Mouse (Mus musculus): Measurements from ENCODE around the gene Gnb5. TPM values are rescaled to one million over a fixed set of nuclear protein-coding genes. Genes with fewer than 3 reads are reported as not detected.

The Gnb5 gene
- polyA plus RNA-seq, 1 experiment from 2014 or later: 46.4 TPM

- peaks cover 24% of the 10 kb centered on the region for H3K4me1 ChIP-seq (replicated peaks)
These were observed 5.9 kb downstream of the Gnb5 start for GRCm38 (mm10) chr9:75312008-75312407.

GRCm38 (mm10) chr9:75313138-75313831 is 7.2 kb downstream of the Gnb5 start:
- Histone ChIP-seq H3K9me3 (no peaks in the 10 kb centered on the region), H3K27ac (peak overlapping the region; percentile 86), H3K27me3 (no peaks in the 10 kb centered on the region), H3K4me2 (replicated peaks) (peak overlapping the region; percentile 66), H3K4me3 (replicated peaks) (peak overlapping the region; percentile 77), H3K9ac (replicated peaks) (peak overlapping the region; percentile 83), H3K36me3 (peaks cover 7% of the 10 kb centered on the region; the same call in 1 of the 2 replicates), H3K4me1 (replicated peaks) (peaks cover 24% of the 10 kb centered on the region)
- peak; percentile 46; the same call in 1 of the 2 replicates for ATAC-seq
- WGBS: 34% methylated on average over 11 of the region's 11 CpGs

More at GRCm38 (mm10) chr9:75312008-75312407, 5.9 kb downstream of the Gnb5 start:
- Histone ChIP-seq H3K36me3 (no peaks in the 10 kb centered on the region), H3K27ac (no peak overlapping the region), H3K4me2 (replicated peaks) (no peak overlapping the region), H3K27me3 (no peaks in the 10 kb centered on the region), H3K9ac (replicated peaks) (no peak overlapping the region), H3K4me3 (replicated peaks) (no peak overlapping the region), H3K9me3 (no peaks in the 10 kb centered on the region)
- 19% methylated on average over 4 of the region's 4 CpGs for WGBS
- ATAC-seq: no peak

DNA sequence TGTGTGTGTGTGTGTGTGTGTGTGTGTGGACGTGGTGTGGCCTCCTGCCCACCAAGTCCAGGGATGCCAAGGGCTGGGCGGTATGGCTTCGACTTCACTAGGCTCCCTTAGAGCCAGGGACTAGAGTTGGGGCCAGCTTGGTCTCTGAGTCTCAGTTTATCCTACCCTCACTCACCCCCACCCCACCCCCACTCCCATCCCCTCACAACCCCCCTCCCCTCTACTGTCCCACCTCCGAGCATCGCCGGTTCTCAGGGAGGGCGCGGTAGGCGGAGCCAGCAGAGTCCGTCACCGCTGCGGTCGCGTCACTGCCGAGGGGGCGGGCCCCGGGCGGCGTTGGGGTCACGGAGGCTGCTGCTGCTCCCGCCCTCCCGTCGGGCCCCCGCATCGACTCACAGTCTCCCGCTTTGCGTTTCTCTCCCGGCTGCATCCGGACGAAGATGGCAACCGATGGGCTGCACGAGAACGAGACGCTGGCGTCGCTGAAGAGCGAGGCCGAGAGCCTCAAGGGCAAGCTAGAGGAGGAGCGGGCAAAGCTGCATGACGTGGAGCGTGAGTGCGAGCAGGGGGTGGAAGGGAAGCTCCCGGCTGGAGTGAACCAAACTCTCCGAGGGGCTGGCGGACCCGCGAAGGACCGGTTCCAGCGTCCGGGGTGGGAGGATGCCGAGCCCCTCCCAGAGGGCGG is 7.9 kb downstream of the Gnb5 start:
- Histone ChIP-seq H3K9ac (replicated peaks) (peak overlapping the region; percentile 83), H3K36me3 (peaks cover 7% of the 10 kb centered on the region; the same call in 1 of the 2 replicates), H3K4me2 (replicated peaks) (peak overlapping the region; percentile 66), H3K27ac (peak overlapping the region; percentile 86), H3K4me1 (replicated peaks) (peaks cover 29% of the 10 kb centered on the region), H3K27me3 (no peaks in the 10 kb centered on the region), H3K9me3 (no peaks in the 10 kb centered on the region), H3K4me3 (replicated peaks) (peak overlapping the region; percentile 77)
- under 1% methylated on average over 49 of the region's 52 CpGs for WGBS
- peak; percentile 88 for ATAC-seq

- Histone ChIP-seq H3K4me3 (replicated peaks) (peak overlapping the region; percentile 77), H3K9me3 (no peaks in the 10 kb centered on the region), H3K27me3 (no peaks in the 10 kb centered on the region), H3K4me1 (replicated peaks) (peaks cover 32% of the 10 kb centered on the region), H3K9ac (replicated peaks) (peak overlapping the region; percentile 83), H3K36me3 (peaks cover 7% of the 10 kb centered on the region; the same call in 1 of the 2 replicates), H3K27ac (peak overlapping the region; percentile 86), H3K4me2 (replicated peaks) (peak overlapping the region; percentile 66)
- peak; percentile 31 for ATAC-seq
- WGBS: 1% methylated on average over 22 of the region's 22 CpGs
These were observed 8.5 kb downstream of the Gnb5 start for GRCm38 (mm10) chr9:75314517-75315105.

GRCm38 (mm10) chr9:75315238-75315637 is 9.2 kb downstream of the Gnb5 start:
- Histone ChIP-seq H3K4me3 (replicated peaks) (peak overlapping the region; percentile 77), H3K36me3 (peaks cover 7% of the 10 kb centered on the region; the same call in 1 of the 2 replicates), H3K9ac (replicated peaks) (peak overlapping the region; percentile 83), H3K4me2 (replicated peaks) (peak overlapping the region; percentile 66), H3K27ac (no peak overlapping the region), H3K9me3 (no peaks in the 10 kb centered on the region), H3K4me1 (replicated peaks) (peaks cover 32% of the 10 kb centered on the region), H3K27me3 (no peaks in the 10 kb centered on the region)
- WGBS: 79% methylated on average over 3 of the region's 3 CpGs
- no peak for ATAC-seq

GRCm38 (mm10) chr9:75316771-75317170 is 10.7 kb downstream of the Gnb5 start:
- 95% methylated on average over 6 of the region's 6 CpGs for WGBS
- Histone ChIP-seq H3K27me3 (no peaks in the 10 kb centered on the region), H3K36me3 (peaks cover 7% of the 10 kb centered on the region; the same call in 1 of the 2 replicates), H3K4me2 (replicated peaks) (no peak overlapping the region), H3K27ac (no peak overlapping the region), H3K9ac (replicated peaks) (no peak overlapping the region), H3K4me3 (replicated peaks) (no peak overlapping the region), H3K4me1 (replicated peaks) (peaks cover 32% of the 10 kb centered on the region), H3K9me3 (no peaks in the 10 kb centered on the region)
- no peak for ATAC-seq

GRCm38 (mm10) chr9:75318196-75318595 is 12.1 kb downstream of the Gnb5 start:
- H3K9ac ChIP-seq (replicated peaks): no peak overlapping the region
- no peak overlapping the region for H3K4me2 ChIP-seq (replicated peaks)
- no peaks in the 10 kb centered on the region for H3K27me3 ChIP-seq
- no peak for ATAC-seq
- WGBS: 95% methylated on average over 2 of the region's 2 CpGs
- peaks cover 7% of the 10 kb centered on the region; the same call in 1 of the 2 replicates for H3K36me3 ChIP-seq
- H3K4me1 ChIP-seq (replicated peaks): peaks cover 32% of the 10 kb centered on the region
- no peak overlapping the region for H3K4me3 ChIP-seq (replicated peaks)
- H3K27ac ChIP-seq: no peak overlapping the region
- H3K9me3 ChIP-seq: no peaks in the 10 kb centered on the region

GRCm38 (mm10) chr9:75319365-75319764 is 13.3 kb downstream of the Gnb5 start:
- H3K4me2 ChIP-seq (replicated peaks): no peak overlapping the region
- 0 out of 2 replicates have a peak overlapping the region, but pooled peaks have one; percentile 37 for H3K27ac ChIP-seq
- no peak overlapping the region for H3K4me3 ChIP-seq (replicated peaks)
- no peaks in the 10 kb centered on the region for H3K9me3 ChIP-seq
- no peak overlapping the region for H3K9ac ChIP-seq (replicated peaks)
- H3K36me3 ChIP-seq: peaks cover 7% of the 10 kb centered on the region; the same call in 1 of the 2 replicates
- peaks cover 26% of the 10 kb centered on the region for H3K4me1 ChIP-seq (replicated peaks)
- 86% methylated on average over 3 of the region's 3 CpGs for WGBS
- no peak for ATAC-seq
- H3K27me3 ChIP-seq: no peaks in the 10 kb centered on the region

GRCm38 (mm10) chr9:75322099-75322885 is 16.2 kb downstream of the Gnb5 start:
- ATAC-seq: no peak
- no peak overlapping the region for H3K27ac ChIP-seq

DNA sequence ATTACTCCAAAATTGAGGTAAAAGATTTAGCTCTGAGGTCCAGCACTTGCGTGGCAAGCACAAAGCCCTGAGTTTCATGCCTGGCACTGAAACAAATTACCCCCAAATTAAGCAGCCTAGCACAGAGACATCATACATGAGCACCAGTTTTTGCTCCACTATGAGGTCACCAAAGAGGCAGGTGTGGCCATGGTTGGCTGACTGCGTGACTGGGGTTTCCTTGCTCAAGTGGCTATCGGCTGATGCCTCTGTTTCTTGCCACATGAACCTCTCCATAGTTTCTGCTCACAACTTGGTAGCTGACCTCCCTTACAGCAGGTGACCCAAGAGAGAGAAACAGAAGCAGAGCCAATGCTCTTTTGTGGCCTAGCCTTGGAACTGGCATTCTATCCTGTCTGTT is 22.0 kb downstream of the Gnb5 start:
- H3K36me3 ChIP-seq: peaks cover 47% of the 10 kb centered on the region
- WGBS: 97% methylated on average over 3 of the region's 3 CpGs
- no peak overlapping the region for H3K9ac ChIP-seq (replicated peaks)
- no peak overlapping the region for H3K4me2 ChIP-seq (replicated peaks)
- H3K27me3 ChIP-seq: no peaks in the 10 kb centered on the region
- ATAC-seq: no peak
- no peak overlapping the region for H3K4me3 ChIP-seq (replicated peaks)
- no peaks in the 10 kb centered on the region for H3K9me3 ChIP-seq
- H3K27ac ChIP-seq: no peak overlapping the region
- H3K4me1 ChIP-seq (replicated peaks): no peaks in the 10 kb centered on the region

More at GRCm38 (mm10) chr9:75322099-75322885, 16.2 kb downstream of the Gnb5 start:
- H3K36me3 ChIP-seq: peaks cover 18% of the 10 kb centered on the region; the same call in 1 of the 2 replicates
- H3K9me3 ChIP-seq: no peaks in the 10 kb centered on the region
- no peak overlapping the region for H3K4me2 ChIP-seq (replicated peaks)
- no peaks in the 10 kb centered on the region for H3K27me3 ChIP-seq
- WGBS: 90% methylated on average over 13 of the region's 13 CpGs
- H3K4me3 ChIP-seq (replicated peaks): no peak overlapping the region
- H3K4me1 ChIP-seq (replicated peaks): peaks cover 8% of the 10 kb centered on the region; the same call in 1 of the 2 replicates
- no peak overlapping the region for H3K9ac ChIP-seq (replicated peaks)

DNA sequence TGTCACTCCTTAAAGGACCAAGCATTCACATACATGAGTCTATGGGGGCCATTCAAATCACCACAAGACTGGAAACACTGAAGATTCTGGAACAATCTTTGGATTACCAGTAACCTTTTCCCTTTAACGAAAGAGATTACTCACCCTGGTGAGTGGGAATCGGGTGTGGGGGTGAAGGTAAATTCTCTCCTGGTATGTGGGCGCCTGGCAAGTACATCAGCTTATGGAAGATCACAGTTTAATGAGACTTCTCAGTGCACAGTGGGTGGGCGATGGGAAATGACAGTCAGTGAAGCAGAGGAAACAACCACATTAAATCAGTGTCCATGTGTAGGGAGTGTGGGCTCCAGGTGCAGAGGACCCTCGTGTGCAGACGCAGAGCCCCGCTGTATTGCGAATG is 24.7 kb downstream of the Gnb5 start:
- H3K9me3 ChIP-seq: no peaks in the 10 kb centered on the region
- H3K4me2 ChIP-seq (replicated peaks): no peak overlapping the region
- peaks cover 62% of the 10 kb centered on the region for H3K36me3 ChIP-seq
- H3K27me3 ChIP-seq: no peaks in the 10 kb centered on the region
- no peak overlapping the region for H3K27ac ChIP-seq
- WGBS: 86% methylated on average over 8 of the region's 8 CpGs
- no peak overlapping the region for H3K4me3 ChIP-seq (replicated peaks)
- H3K4me1 ChIP-seq (replicated peaks): no peaks in the 10 kb centered on the region
- H3K9ac ChIP-seq (replicated peaks): no peak overlapping the region
- no peak for ATAC-seq
